Mouse (Mus musculus) B cell, adult 2 months (primary cell): ENCODE measurements around the gene Vmn2r52.
"Not testable (repeated sequence)": the region's sequence is repeated elsewhere in the genome, so short reads cannot be mapped to it uniquely, and the experiment has no call there.

ENCODE experiments used
- DNase-seq, 2 experiments: peaks; one replicate each; pipeline ENCODE4 v3.0.0; 2022

The Vmn2r52 gene

GRCm38 (mm10) chr7:10176473-10176872, at the start of gene Vmn2r52:
Vmn2r52 (minus strand) TSS chr7:10176573.
- DNase-seq: no peak

- DNase-seq: not testable (repeated sequence)
Observed at GRCm38 (mm10) chr7:10105641-10106040, 70.7 kb downstream of the Vmn2r52 start, which contains the start of gene Vmn2r51. Vmn2r51 (minus strand) TSS chr7:10105741.
